Mouse (Mus musculus): ENCODE results near the gene Btbd9. TPM values are rescaled to one million over a fixed set of nuclear protein-coding genes. Genes with fewer than 3 reads are reported as not detected.

The Btbd9 gene
- polyA plus RNA-seq, 1 experiment from 2014 or later = 63.0 TPM

GRCm38 (mm10) chr17:30590417-30591198 is 14.3 kb upstream of the Btbd9 start:
- WGBS = 54% methylated on average over 17 of the region's 17 CpGs
- Histone ChIP-seq H3K4me3 (no peak overlapping the region), H3K27ac (replicated peaks) (no peak overlapping the region), H3K27me3 (ENCODE audit: low read depth, poor library complexity, severe bottlenecking) (no peaks in the 10 kb centered on the region), H3K9me3 (replicated peaks) (no peaks in the 10 kb centered on the region), H3K36me3 (peaks cover 32% of the 10 kb centered on the region), H3K4me1 (peaks cover 18% of the 10 kb centered on the region)
- DNase-seq (ENCODE audit: low spot score) = peak; percentile 53

DNA sequence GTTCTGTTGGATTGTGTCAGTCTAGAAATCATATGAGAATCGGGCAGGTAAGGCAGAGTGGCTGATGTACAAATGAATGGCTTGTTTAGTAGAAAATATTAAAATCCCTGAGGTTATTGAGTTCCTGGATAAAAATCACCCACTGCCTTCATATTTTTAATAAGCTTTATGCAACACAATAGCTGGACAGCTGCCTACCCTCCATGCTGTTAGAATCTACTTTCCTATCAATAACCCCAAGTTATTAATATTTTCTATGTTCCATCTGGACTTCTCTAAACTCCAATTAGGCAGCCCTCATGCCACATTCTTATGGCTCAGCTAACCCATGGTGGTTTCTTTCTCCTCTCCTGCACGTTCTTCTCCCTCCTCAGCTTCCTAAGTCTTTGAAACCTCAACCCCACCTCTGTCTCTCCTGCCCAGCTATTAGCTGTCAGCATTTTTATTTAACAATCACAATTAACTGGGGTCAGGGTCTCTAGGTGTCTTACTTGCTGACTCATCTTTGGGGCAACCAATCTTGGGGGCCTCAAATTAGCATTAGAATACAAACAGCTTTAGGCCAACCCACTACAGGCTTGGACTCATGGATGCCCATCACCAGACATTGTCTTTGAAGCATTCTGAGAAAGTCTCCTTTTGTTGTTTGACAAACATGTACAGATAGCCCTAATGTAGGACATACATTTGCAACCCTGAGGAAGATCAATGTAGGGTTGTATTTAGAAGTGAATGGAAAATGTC is 7.1 kb upstream of the Btbd9 start:
- no peak overlapping the region for H3K27ac ChIP-seq (replicated peaks)
- no peak overlapping the region for H3K4me3 ChIP-seq
- H3K9me3 ChIP-seq (replicated peaks) = no peaks in the 10 kb centered on the region
- H3K27me3 ChIP-seq (ENCODE audit: low read depth, poor library complexity, severe bottlenecking) = no peaks in the 10 kb centered on the region
- H3K36me3 ChIP-seq = no peaks in the 10 kb centered on the region
- 85% methylated on average over 2 of the region's 2 CpGs for WGBS
- DNase-seq (ENCODE audit: low spot score) = no peak
- H3K4me1 ChIP-seq = peaks cover 9% of the 10 kb centered on the region; the same call in 1 of the 2 replicates

DNA sequence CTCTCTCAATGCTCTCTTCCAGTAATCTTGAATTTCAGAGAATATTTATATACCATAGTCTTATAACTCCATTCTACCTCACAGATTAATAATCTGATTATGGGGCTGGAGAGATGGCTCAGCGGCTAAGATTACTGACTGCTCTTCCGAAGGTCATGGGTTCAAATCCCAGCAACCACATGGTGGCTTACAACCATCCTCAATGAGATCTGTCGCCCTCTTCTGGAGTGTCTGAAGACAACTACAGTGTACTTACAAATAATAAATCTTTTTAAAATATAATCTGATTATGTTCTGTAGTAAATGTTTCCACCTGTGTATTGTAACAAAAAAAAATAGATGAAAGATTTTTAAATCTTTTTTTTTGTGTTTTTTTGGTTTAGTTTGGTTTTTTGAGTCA is 6.0 kb upstream of the Btbd9 start:
- Histone ChIP-seq H3K4me3 (no peak overlapping the region), H3K9me3 (replicated peaks) (no peaks in the 10 kb centered on the region), H3K36me3 (no peaks in the 10 kb centered on the region), H3K27ac (replicated peaks) (no peak overlapping the region), H3K4me1 (peaks cover 17% of the 10 kb centered on the region), H3K27me3 (ENCODE audit: low read depth, poor library complexity, severe bottlenecking) (no peaks in the 10 kb centered on the region)
- WGBS = 88% methylated on average over 3 of the region's 3 CpGs
- DNase-seq (ENCODE audit: low spot score) = no peak

- Histone ChIP-seq H3K4me1 (peaks cover 26% of the 10 kb centered on the region), H3K4me3 (no peak overlapping the region), H3K27me3 (ENCODE audit: low read depth, poor library complexity, severe bottlenecking) (no peaks in the 10 kb centered on the region), H3K36me3 (no peaks in the 10 kb centered on the region), H3K27ac (replicated peaks) (no peak overlapping the region), H3K9me3 (replicated peaks) (no peaks in the 10 kb centered on the region)
- 92% methylated on average over 6 of the region's 6 CpGs for WGBS
- DNase-seq (ENCODE audit: low spot score) = no peak
Measured at GRCm38 (mm10) chr17:30581201-30581600, 4.9 kb upstream of the Btbd9 start.

GRCm38 (mm10) chr17:30580781-30581180 is 4.5 kb upstream of the Btbd9 start:
- no peak overlapping the region for H3K27ac ChIP-seq (replicated peaks)
- no peaks in the 10 kb centered on the region for H3K9me3 ChIP-seq (replicated peaks)
- no peaks in the 10 kb centered on the region for H3K27me3 ChIP-seq (ENCODE audit: low read depth, poor library complexity, severe bottlenecking)
- peaks cover 24% of the 10 kb centered on the region for H3K4me1 ChIP-seq
- WGBS = 76% methylated on average over 1 of the region's 1 CpGs
- no peak overlapping the region for H3K4me3 ChIP-seq
- H3K36me3 ChIP-seq = no peaks in the 10 kb centered on the region
- DNase-seq (ENCODE audit: low spot score) = no peak

GRCm38 (mm10) chr17:30576946-30577345 is 658 bp upstream of the Btbd9 start:
- H3K27ac ChIP-seq (replicated peaks) = peak overlapping the region; percentile 96
- 70% methylated on average over 12 of the region's 12 CpGs for WGBS

DNA sequence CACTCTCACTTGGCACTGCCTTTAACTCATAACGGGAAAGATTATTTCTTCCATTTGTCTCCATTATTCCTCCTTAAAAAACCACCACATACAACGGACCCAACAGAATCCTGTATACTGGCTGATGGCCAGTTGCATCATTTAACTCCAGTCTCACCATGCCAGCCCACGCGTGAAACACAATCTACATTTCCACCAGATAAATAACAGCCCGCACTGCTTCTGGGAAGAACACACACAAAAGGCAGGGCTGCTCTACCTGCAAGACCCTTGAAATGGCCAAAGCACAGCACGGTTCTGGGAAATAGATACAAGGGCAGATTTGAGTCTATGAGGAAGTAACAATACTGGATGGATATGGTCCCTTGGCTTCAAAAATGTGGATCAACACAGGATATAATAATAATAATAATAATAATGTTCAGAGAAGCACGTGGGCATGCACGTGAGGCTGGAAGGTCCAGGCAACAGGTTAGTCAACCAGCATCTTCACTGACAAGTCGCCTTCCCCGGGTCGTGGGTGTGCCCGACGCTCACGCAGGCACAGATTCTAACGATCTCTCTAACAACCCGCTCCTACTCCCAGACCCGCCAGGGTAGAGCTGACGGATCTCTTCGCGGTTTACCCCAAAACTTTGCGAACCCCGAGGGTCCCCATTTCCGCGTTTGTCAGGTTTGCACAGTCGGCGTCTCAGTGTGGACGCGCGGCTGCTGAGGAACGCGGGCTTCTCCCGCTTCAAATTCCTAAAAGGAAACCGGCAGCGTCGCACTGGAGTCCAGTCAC is 975 bp downstream of the Btbd9 start:
- peaks cover 31% of the 10 kb centered on the region for H3K4me1 ChIP-seq
- DNase-seq (ENCODE audit: low spot score) = no peak
- peak overlapping the region; percentile 96 for H3K27ac ChIP-seq (replicated peaks)
- H3K27me3 ChIP-seq (ENCODE audit: low read depth, poor library complexity, severe bottlenecking) = no peaks in the 10 kb centered on the region
- peak overlapping the region; percentile 84 for H3K4me3 ChIP-seq
- H3K36me3 ChIP-seq = no peaks in the 10 kb centered on the region
- no peaks in the 10 kb centered on the region for H3K9me3 ChIP-seq (replicated peaks)
- WGBS = 9% methylated on average over 35 of the region's 35 CpGs

More at GRCm38 (mm10) chr17:30576946-30577345, 658 bp upstream of the Btbd9 start:
- Histone ChIP-seq H3K27me3 (ENCODE audit: low read depth, poor library complexity, severe bottlenecking) (no peaks in the 10 kb centered on the region), H3K4me1 (peaks cover 31% of the 10 kb centered on the region), H3K9me3 (replicated peaks) (no peaks in the 10 kb centered on the region), H3K4me3 (peak overlapping the region; percentile 84), H3K36me3 (no peaks in the 10 kb centered on the region)
- no peak for DNase-seq (ENCODE audit: low spot score)

- Histone ChIP-seq H3K4me3 (peak overlapping the region; percentile 84; the same call in 1 of the 2 replicates), H3K36me3 (no peaks in the 10 kb centered on the region), H3K9me3 (replicated peaks) (no peaks in the 10 kb centered on the region), H3K27me3 (ENCODE audit: low read depth, poor library complexity, severe bottlenecking) (no peaks in the 10 kb centered on the region), H3K27ac (replicated peaks) (no peak overlapping the region), H3K4me1 (peaks cover 31% of the 10 kb centered on the region)
- WGBS = 84% methylated on average over 8 of the region's 8 CpGs
- no peak for DNase-seq (ENCODE audit: low spot score)
Measured at GRCm38 (mm10) chr17:30574783-30575075, 1.6 kb downstream of the Btbd9 start.

DNA sequence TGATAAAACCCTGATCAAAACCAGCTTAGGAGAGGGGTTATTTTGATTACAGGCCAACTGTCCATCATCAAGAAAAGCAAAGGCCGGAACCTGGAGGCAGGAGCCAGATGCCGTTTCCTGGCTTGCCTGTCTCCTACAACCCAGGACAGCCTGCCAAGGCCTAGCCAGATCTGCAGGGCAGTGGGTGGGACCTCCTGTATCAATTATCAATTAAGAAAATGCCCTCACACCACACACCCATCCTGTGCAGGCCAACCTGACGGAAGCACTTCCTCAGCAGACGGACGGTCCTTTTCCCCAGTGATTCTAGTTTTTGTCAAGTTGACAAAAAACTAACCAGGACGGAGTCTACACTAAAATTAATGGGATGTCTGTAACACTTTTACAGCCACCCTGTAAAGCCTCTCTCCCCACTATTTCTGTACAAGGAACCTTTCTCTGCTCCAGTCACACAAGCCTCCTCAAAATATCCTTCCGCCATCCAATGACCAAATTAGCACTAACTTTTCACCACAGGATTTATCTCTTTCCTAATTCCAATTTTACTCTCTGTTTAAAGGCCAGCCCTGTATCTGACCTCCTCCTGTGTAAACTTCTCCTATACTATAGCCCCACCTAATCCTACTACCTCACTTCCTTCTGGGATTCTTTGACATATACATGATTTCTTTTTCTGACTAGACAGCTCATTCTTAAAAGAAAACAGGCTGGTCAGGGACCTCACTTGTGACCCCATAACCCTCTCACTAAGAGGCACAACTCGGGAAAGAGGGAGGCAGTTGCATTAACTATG is 2.1 kb downstream of the Btbd9 start:
- H3K4me3 ChIP-seq = peak overlapping the region; percentile 84; the same call in 1 of the 2 replicates
- WGBS = 89% methylated on average over 8 of the region's 8 CpGs

DNA sequence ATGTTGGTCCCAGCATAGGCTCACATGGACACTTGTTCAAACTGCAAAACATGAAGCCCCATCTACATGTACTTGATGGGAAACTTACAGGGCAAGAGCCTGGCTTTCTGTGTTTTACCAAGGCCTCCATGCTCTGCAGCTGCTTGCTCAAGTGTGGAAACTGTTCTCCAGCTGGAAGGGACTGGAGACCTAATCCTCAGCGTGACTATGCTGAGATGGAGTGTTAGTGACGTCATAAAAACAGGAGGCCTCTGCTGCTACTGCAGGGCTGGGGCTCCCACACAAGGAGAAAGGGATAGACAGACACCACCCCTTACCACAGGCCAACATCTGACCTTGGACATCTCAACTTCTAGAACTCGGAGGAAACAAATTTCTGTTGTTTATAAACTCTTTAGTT is 5.3 kb downstream of the Btbd9 start:
- DNase-seq (ENCODE audit: low spot score) = no peak
- H3K27ac ChIP-seq (replicated peaks) = no peak overlapping the region
- H3K4me3 ChIP-seq = no peak overlapping the region
- peaks cover 14% of the 10 kb centered on the region for H3K4me1 ChIP-seq
- H3K9me3 ChIP-seq (replicated peaks) = no peaks in the 10 kb centered on the region
- no peaks in the 10 kb centered on the region for H3K36me3 ChIP-seq
- 76% methylated on average over 3 of the region's 3 CpGs for WGBS
- no peaks in the 10 kb centered on the region for H3K27me3 ChIP-seq (ENCODE audit: low read depth, poor library complexity, severe bottlenecking)

More for the DNA sequence above, 2.1 kb downstream of the Btbd9 start:
- no peak for DNase-seq (ENCODE audit: low spot score)
- Histone ChIP-seq H3K36me3 (no peaks in the 10 kb centered on the region), H3K4me1 (peaks cover 31% of the 10 kb centered on the region), H3K9me3 (replicated peaks) (no peaks in the 10 kb centered on the region), H3K27ac (replicated peaks) (no peak overlapping the region), H3K27me3 (ENCODE audit: low read depth, poor library complexity, severe bottlenecking) (no peaks in the 10 kb centered on the region)

GRCm38 (mm10) chr17:30570173-30570572 is 6.1 kb downstream of the Btbd9 start:
- no peaks in the 10 kb centered on the region for H3K27me3 ChIP-seq (ENCODE audit: low read depth, poor library complexity, severe bottlenecking)
- no peak for DNase-seq (ENCODE audit: low spot score)
- H3K36me3 ChIP-seq = no peaks in the 10 kb centered on the region
- no peak overlapping the region for H3K27ac ChIP-seq (replicated peaks)
- no peaks in the 10 kb centered on the region for H3K9me3 ChIP-seq (replicated peaks)
- WGBS = 84% methylated on average over 8 of the region's 8 CpGs
- peaks cover 11% of the 10 kb centered on the region for H3K4me1 ChIP-seq
- H3K4me3 ChIP-seq = no peak overlapping the region

GRCm38 (mm10) chr17:30568473-30568872 is 7.8 kb downstream of the Btbd9 start:
- no peaks in the 10 kb centered on the region for H3K27me3 ChIP-seq (ENCODE audit: low read depth, poor library complexity, severe bottlenecking)

More at GRCm38 (mm10) chr17:30568473-30568872, 7.8 kb downstream of the Btbd9 start:
- DNase-seq (ENCODE audit: low spot score) = no peak
- Histone ChIP-seq H3K9me3 (replicated peaks) (no peaks in the 10 kb centered on the region), H3K36me3 (no peaks in the 10 kb centered on the region), H3K27ac (replicated peaks) (no peak overlapping the region), H3K4me3 (no peak overlapping the region), H3K4me1 (no peaks in the 10 kb centered on the region)
